20 mouse cellular contexts compared by ENCODE assay signal in genomic region chr12:32169164-32169563, GRCm38 (mm10). TPM values are rescaled to one million over a fixed set of nuclear protein-coding genes. Genes with fewer than 3 reads are reported as not detected.
A peak's percentile ranks its signal among the peaks of the same experiment; 100 is the strongest.
DNase-seq lines count a peak whose midpoint lies in the region; ATAC-seq and TF ChIP-seq lines count a peak whose summit lies in the region.
"Had no signal": no experiment of that assay in that cellular context is flagged by ENCODE, and none has a peak within 500 bp of the region (broad histone marks: within the 10 kb centered on the region; RNA-seq: fewer than 3 reads in every experiment).

No protein-coding gene starts in this region.

- H3K4me2 ChIP-seq in liver, embryonic 11.5 days = no peak overlapping the region
- H3K4me2 ChIP-seq: limb, embryonic 15.5 days; neural tube, embryonic 15.5 days had no signal

- H3K27ac ChIP-seq in thymus, adult 2 months (ENCODE audit: control insufficient read depth, insufficient read depth, low read length) = peak overlapping the region; percentile 49; the same call in 1 of the 2 replicates
- no peak overlapping the region for H3K27ac ChIP-seq in heart, adult 2 months
- H3K27ac ChIP-seq in liver, embryonic 11.5 days (ENCODE audit: low read depth, low read length) = no peak overlapping the region
- H3K27ac ChIP-seq: embryonic facial prominence, embryonic 10.5 days; limb, embryonic 15.5 days; neural tube, embryonic 15.5 days had no signal

- no peaks in the 10 kb centered on the region for H3K9me3 ChIP-seq in liver, embryonic 11.5 days (ENCODE audit: control insufficient read depth, low read length)
- H3K9me3 ChIP-seq: embryonic facial prominence, embryonic 10.5 days; limb, embryonic 15.5 days; neural tube, embryonic 15.5 days had no signal

- peaks cover 9% of the 10 kb centered on the region for H3K4me1 ChIP-seq in thymus, adult 2 months (replicated peaks; ENCODE audit: control insufficient read depth, insufficient read depth, low read length)
- no peaks in the 10 kb centered on the region for H3K4me1 ChIP-seq in heart, adult 2 months (ENCODE audit: control insufficient read depth, insufficient read depth, low read length)
- H3K4me1 ChIP-seq in liver, embryonic 11.5 days (replicated peaks; ENCODE audit: control insufficient read depth, insufficient read depth, low read length) = no peaks in the 10 kb centered on the region
- H3K4me1 ChIP-seq: limb, embryonic 15.5 days; neural tube, embryonic 15.5 days had no signal

- H3K4me3 ChIP-seq in thymus, adult 2 months (ENCODE audit: control insufficient read depth, insufficient read depth, low read length) = no peak overlapping the region
- H3K4me3 ChIP-seq in heart, adult 2 months = no peak overlapping the region
- no peak overlapping the region for H3K4me3 ChIP-seq in liver, embryonic 11.5 days (ENCODE audit: low read depth, low read length)
- H3K4me3 ChIP-seq: embryonic facial prominence, embryonic 10.5 days; limb, embryonic 15.5 days; myocyte; neural tube, embryonic 15.5 days had no signal

- no peaks in the 10 kb centered on the region for H3K79me2 ChIP-seq in heart, adult 2 months (replicated peaks; ENCODE audit: control insufficient read depth, insufficient read depth, low read length)

- no peak for ATAC-seq in liver, embryonic 11.5 days (replicated peaks; ENCODE audit: low FRiP score)
- ATAC-seq: liver, postnatal 0 days had no signal

- intact Hi-C loops in heart, adult 2 months (cut with DNase I) = no loop called here

- no peak for TF ChIP-seq POLR2A in thymus, adult 2 months (IDR thresholded peaks at IDR 0.05; ENCODE audit: control insufficient read depth, extremely low read depth, insufficient read depth, low read length, poor library complexity)
- TF ChIP-seq POLR2A in heart, adult 2 months (IDR thresholded peaks at IDR 0.05; ENCODE audit: insufficient read depth, low read depth, low read length) = no peak

- WGBS in thymus, adult 2 months = 6% methylated on average over 5 of the region's 5 CpGs
- 33% methylated on average over 5 of the region's 5 CpGs for WGBS in heart, adult 2 months
- 26% methylated on average over 5 of the region's 5 CpGs for WGBS in liver, embryonic 11.5 days

- no peaks in the 10 kb centered on the region for H3K36me3 ChIP-seq in thymus, adult 2 months (ENCODE audit: control insufficient read depth, insufficient read depth, low read length)
- H3K36me3 ChIP-seq in heart, adult 2 months (ENCODE audit: control insufficient read depth, insufficient read depth, low read length) = no peaks in the 10 kb centered on the region
- H3K36me3 ChIP-seq in liver, embryonic 11.5 days (ENCODE audit: control insufficient read depth, insufficient read depth, low read length) = no peaks in the 10 kb centered on the region
- H3K36me3 ChIP-seq: embryonic facial prominence, embryonic 10.5 days; limb, embryonic 15.5 days; neural tube, embryonic 15.5 days had no signal

- no peak for TF ChIP-seq EP300 in heart, adult 2 months (IDR thresholded peaks at IDR 0.05; ENCODE audit: insufficient read depth, low read depth, low read length)

- no peak for TF ChIP-seq CTCF in thymus, adult 2 months (IDR thresholded peaks at IDR 0.05; ENCODE audit: borderline replicate concordance, control insufficient read depth, extremely low read depth, insufficient read depth, low read length, poor library complexity)
- TF ChIP-seq CTCF in heart, adult 2 months (IDR thresholded peaks at IDR 0.05) = no peak

- peak; percentile 7 for DNase-seq in embryo, embryonic 11 days
- DNase-seq in embryo, embryonic 10.5 days (ENCODE audit: low spot score) = no peak
- no peak for DNase-seq in thymus, adult 2 months
- DNase-seq in thymus, postnatal 36 days = no peak
- peak; percentile 30 for DNase-seq in hindlimb bud, embryonic 11.5 days (ENCODE audit: extremely low spot score, low read depth, low spot score)
- DNase-seq in heart, adult 2 months = no peak
- DNase-seq in liver, embryonic 11.5 days (ENCODE audit: low spot score) = no peak
- DNase-seq in c-Kit-positive CD71-positive TER-119-positive erythroid progenitor cells, embryonic 14.5 days (ENCODE audit: low spot score) = no peak
- DNase-seq: adrenal gland, postnatal 36 days; cerebellum, postnatal 10 days; heart, adult 11 months; heart, postnatal 4 days; kidney, adult 8-10 months; kidney, postnatal 36 days; liver, postnatal 0 days; midbrain, embryonic 14.5 days had no signal

- H3K27me3 ChIP-seq in thymus, adult 2 months (ENCODE audit: control insufficient read depth, insufficient read depth, low read length) = no peaks in the 10 kb centered on the region
- no peaks in the 10 kb centered on the region for H3K27me3 ChIP-seq in heart, adult 2 months (ENCODE audit: control insufficient read depth, insufficient read depth, low read length)
- no peaks in the 10 kb centered on the region for H3K27me3 ChIP-seq in liver, embryonic 11.5 days (replicated peaks; ENCODE audit: control insufficient read depth, insufficient read depth, low read length)
- H3K27me3 ChIP-seq: neural tube, embryonic 15.5 days had no signal

- H3K9ac ChIP-seq in heart, adult 2 months (ENCODE audit: low read depth, low read length) = no peak overlapping the region
- H3K9ac ChIP-seq in liver, embryonic 11.5 days (ENCODE audit: low read depth, low read length) = no peak overlapping the region
- H3K9ac ChIP-seq: limb, embryonic 15.5 days; liver, postnatal 0 days; neural tube, embryonic 15.5 days had no signal

RNA-seq across cellular contexts. Expression of gene Pik3cg, which starts 39.3 kb away (rescaled TPM):
- polyA plus RNA-seq in thymus, adult 2 months (2012; rRNA removed) = 37.6 and 42.4 TPM in 2 replicates
- total RNA-seq in heart, adult 2 months (2021) = 1 to 10 TPM; 1.3 to 2.0 TPM
- 1.2 and 1.7 TPM in 2 replicates for polyA plus RNA-seq in heart, adult 2 months (2012; rRNA removed)
- 6.8 and 7.2 TPM in 2 replicates for polyA plus RNA-seq in liver, embryonic 11.5 days (2014; fragmentation: Nextera tagmentation; extraction: Ambion mirVana)
- polyA plus RNA-seq: myocyte had no signal

Comparison
In these comparisons a context has a peak if more than half of its experiments do, and no peak if none do; other contexts are left out.
1. DNase-seq: peak in embryo, embryonic 11 days (single experiment) and hindlimb bud, embryonic 11.5 days (single experiment); none in embryo, embryonic 10.5 days (single experiment), thymus, adult 2 months (single experiment), thymus, postnatal 36 days (0 of 2), heart, adult 2 months (0 of 2), liver, embryonic 11.5 days (single experiment) and c-Kit-positive CD71-positive TER-119-positive erythroid progenitor cells, embryonic 14.5 days (single experiment).